Mouse (Mus musculus) small intestine, adult 2 months (tissue): ENCODE data around the gene Accsl. TPM values are rescaled to one million over a fixed set of nuclear protein-coding genes. Genes with fewer than 3 reads are reported as not detected.

Experiments used
- H3K27ac ChIP-seq: fragments of 200-500 bp; 2 replicates; pipeline ENCODE4 v1.5.1; 2012; ENCODE audit warnings: low read depth, low read length, control low read depth, inconsistent platforms; ENCODE audit not compliant: insufficient read depth
- H3K27me3 ChIP-seq: fragments of 200-500 bp; 2 replicates; pipeline ENCODE4 v1.6.1; 2012; ENCODE audit warnings: mild to moderate bottlenecking, moderate library complexity, low read length, inconsistent platforms; ENCODE audit not compliant: control insufficient read depth, insufficient read depth
- H3K36me3 ChIP-seq: fragments of 200-500 bp; 2 replicates; pipeline ENCODE4 v1.6.1; 2012; ENCODE audit warnings: mild to moderate bottlenecking, low read length, control low read depth, inconsistent platforms; ENCODE audit not compliant: control insufficient read depth, insufficient read depth
- H3K4me1 ChIP-seq: fragments of 200-500 bp; 2 replicates; pipeline ENCODE4 v1.6.1; 2012; ENCODE audit warnings: low read length, inconsistent platforms, mixed read lengths; ENCODE audit not compliant: control insufficient read depth, insufficient read depth, insufficient read length
- H3K4me3 ChIP-seq: fragments of 200-500 bp; 2 replicates; pipeline ENCODE4 v1.5.1; 2012; ENCODE audit warnings: low read depth, mild to moderate bottlenecking, control low read depth, inconsistent platforms, low read length, moderate library complexity
- CTCF ChIP-seq: fragments of 200-500 bp; IDR thresholded peaks from 2 replicates; pipeline ENCODE4 v1.5.1; 2012; ENCODE audit warnings: low read depth, mild to moderate bottlenecking, control low read depth, inconsistent platforms, low read length, moderate library complexity, mixed read lengths; ENCODE audit not compliant: insufficient replicate concordance, insufficient read length; ENCODE audit errors: extremely low read depth
- POLR2A ChIP-seq: fragments of 200-500 bp; IDR thresholded peaks from 2 replicates; pipeline ENCODE4 v1.6.1; 2012; ENCODE audit warnings: low read depth, mild to moderate bottlenecking, control low read depth, inconsistent platforms, low read length, moderate library complexity
- WGBS: fragments of 180-500 bp; shearing (Covaris S2); methylation state at CpG from one replicate; pipeline ENCODE4 v1.1.7; 2018; 5-methylcytosine and 5-hydroxymethylcytosine counted together
- polyA plus RNA-seq: library from polyadenylated mRNA; depleted of rRNA; stranded (reverse); fragments of >200 nt; gene quantifications from 2 replicates; pipeline ENCODE4 v1.2.3, GENCODE M21; 2012

The Accsl gene
- polyA plus RNA-seq, 1 experiment: not detected

GRCm38 (mm10) chr2:93874227-93874514, 5.2 kb upstream of the Accsl start:
- H3K36me3 ChIP-seq: no peaks in the 10 kb centered on the region
- H3K4me1 ChIP-seq: no peaks in the 10 kb centered on the region; the same call in 1 of the 2 replicates
- TF ChIP-seq POLR2A (no peak), CTCF (no peak)
- no peak overlapping the region for H3K4me3 ChIP-seq
- H3K27ac ChIP-seq: no peak overlapping the region
- H3K27me3 ChIP-seq: no peaks in the 10 kb centered on the region
- 22% methylated on average over 2 of the region's 2 CpGs for WGBS

- Histone ChIP-seq H3K4me1 (no peaks in the 10 kb centered on the region; the same call in 1 of the 2 replicates), H3K27ac (no peak overlapping the region), H3K27me3 (no peaks in the 10 kb centered on the region), H3K4me3 (no peak overlapping the region), H3K36me3 (no peaks in the 10 kb centered on the region)
- WGBS: 16% methylated on average over 12 of the region's 12 CpGs
- no peak for TF ChIP-seq CTCF
- TF ChIP-seq POLR2A: no peak
Observed at GRCm38 (mm10) chr2:93873449-93874226, 4.7 kb upstream of the Accsl start.

- 78% methylated on average over 7 of the region's 7 CpGs for WGBS
- TF ChIP-seq CTCF: no peak
- TF ChIP-seq POLR2A: no peak
- Histone ChIP-seq H3K36me3 (no peaks in the 10 kb centered on the region), H3K4me1 (no peaks in the 10 kb centered on the region; the same call in 1 of the 2 replicates), H3K27ac (no peak overlapping the region), H3K4me3 (no peak overlapping the region), H3K27me3 (no peaks in the 10 kb centered on the region)
Observed at GRCm38 (mm10) chr2:93872257-93872656, 3.3 kb upstream of the Accsl start.

- WGBS: 89% methylated on average over 4 of the region's 4 CpGs
- Histone ChIP-seq H3K4me1 (no peaks in the 10 kb centered on the region; the same call in 1 of the 2 replicates), H3K36me3 (no peaks in the 10 kb centered on the region), H3K27ac (no peak overlapping the region), H3K4me3 (no peak overlapping the region), H3K27me3 (no peaks in the 10 kb centered on the region)
- TF ChIP-seq POLR2A (no peak), CTCF (no peak)
Observed at GRCm38 (mm10) chr2:93871411-93871925, 2.5 kb upstream of the Accsl start.

GRCm38 (mm10) chr2:93870842-93871241, 1.9 kb upstream of the Accsl start:
- no peak for TF ChIP-seq POLR2A
- peak; percentile 55; the same call in 1 of the 2 replicates for TF ChIP-seq CTCF
- H3K27me3 ChIP-seq: no peaks in the 10 kb centered on the region
- WGBS: 46% methylated on average over 4 of the region's 4 CpGs

GRCm38 (mm10) chr2:93868566-93868965, 391 bp downstream of the Accsl start:
- TF ChIP-seq CTCF: no peak
- no peak for TF ChIP-seq POLR2A
- Histone ChIP-seq H3K27ac (no peak overlapping the region), H3K27me3 (no peaks in the 10 kb centered on the region), H3K4me3 (no peak overlapping the region), H3K36me3 (no peaks in the 10 kb centered on the region), H3K4me1 (no peaks in the 10 kb centered on the region)
- 85% methylated on average over 11 of the region's 11 CpGs for WGBS

More at GRCm38 (mm10) chr2:93870842-93871241, 1.9 kb upstream of the Accsl start:
- Histone ChIP-seq H3K36me3 (no peaks in the 10 kb centered on the region), H3K4me3 (no peak overlapping the region), H3K27ac (no peak overlapping the region), H3K4me1 (no peaks in the 10 kb centered on the region)

GRCm38 (mm10) chr2:93863229-93863628, 5.7 kb downstream of the Accsl start:
- Histone ChIP-seq H3K36me3 (no peaks in the 10 kb centered on the region), H3K4me1 (no peaks in the 10 kb centered on the region), H3K27me3 (no peaks in the 10 kb centered on the region), H3K27ac (no peak overlapping the region), H3K4me3 (no peak overlapping the region)
- 77% methylated on average over 4 of the region's 4 CpGs for WGBS
- TF ChIP-seq CTCF (no peak), POLR2A (no peak)
